13 mouse cellular contexts compared by ENCODE assay signal in genomic region chrX:103500137-103500536, GRCm38 (mm10).
"Had no signal": no experiment of that assay in that cellular context is flagged by ENCODE, and none has a peak within 500 bp of the region (broad histone marks: within the 10 kb centered on the region; RNA-seq: fewer than 3 reads in every experiment).

No protein-coding gene starts in this region.

- H3K27ac ChIP-seq: hindbrain, postnatal 0 days; layer of hippocampus, adult 2 months; limb, embryonic 10.5 days; limb, embryonic 13.5 days; liver, embryonic 12.5 days; liver, embryonic 15.5 days had no signal

- H3K27me3 ChIP-seq: limb, embryonic 13.5 days; liver, embryonic 12.5 days; liver, embryonic 15.5 days had no signal

- H3K4me3 ChIP-seq: layer of hippocampus, adult 2 months; limb, embryonic 10.5 days; limb, embryonic 13.5 days; liver, embryonic 12.5 days; liver, embryonic 15.5 days had no signal

- DNase-seq: layer of hippocampus, adult 9-11 months; lung, adult 2 months; lung, postnatal 14 days; lung, postnatal 4 days; midbrain, embryonic 14.5 days; thymus, adult 18-20 months; thymus, postnatal 36 days had no signal

- H3K9ac ChIP-seq: limb, embryonic 13.5 days; liver, embryonic 12.5 days; liver, embryonic 15.5 days had no signal

- H3K4me1 ChIP-seq: limb, embryonic 10.5 days; limb, embryonic 13.5 days had no signal
